Mouse (Mus musculus) heart, adult 2 months (tissue): ENCODE data around the gene Ttc3. TPM values are rescaled to one million over a fixed set of nuclear protein-coding genes. Genes with fewer than 3 reads are reported as not detected.
A peak's percentile ranks its signal among the peaks of the same experiment; 100 is the strongest.
"Not testable (repeated sequence)": the region's sequence is repeated elsewhere in the genome, so short reads cannot be mapped to it uniquely, and the experiment has no call there.

Source experiments
- DNase-seq, 2 experiments: peaks; one replicate each; pipeline ENCODE4 v3.0.0; 2021
- H3K27ac ChIP-seq: fragments of 200-600 bp; 2 replicates; pipeline ENCODE4 v1.8.1; 2022
- H3K27me3 ChIP-seq: fragments of 200-500 bp; 2 replicates; pipeline ENCODE4 v1.6.1; 2012; ENCODE audit warnings: mild to moderate bottlenecking, low read length, inconsistent platforms, mixed read lengths; ENCODE audit not compliant: control insufficient read depth, insufficient read depth
- H3K36me3 ChIP-seq: fragments of 200-500 bp; 2 replicates; pipeline ENCODE4 v1.6.1; 2012; ENCODE audit warnings: low read length, inconsistent platforms; ENCODE audit not compliant: control insufficient read depth, insufficient read depth
- H3K4me1 ChIP-seq: fragments of 200-500 bp; 2 replicates; pipeline ENCODE4 v1.6.1; 2011; ENCODE audit warnings: low read length; ENCODE audit not compliant: control insufficient read depth, insufficient read depth
- H3K4me3 ChIP-seq: fragments of 200-600 bp; 2 replicates; pipeline ENCODE4 v1.8.1; 2022
- H3K79me2 ChIP-seq: fragments of 200-500 bp; replicated peaks from 2 replicates; pipeline ENCODE4 v1.6.1; 2012; ENCODE audit warnings: mild to moderate bottlenecking, inconsistent platforms, low read length, moderate library complexity, mixed read lengths; ENCODE audit not compliant: control insufficient read depth, insufficient read depth
- H3K9ac ChIP-seq: fragments of 200-500 bp; 2 replicates; pipeline ENCODE4 v1.6.1; 2012; ENCODE audit warnings: low read depth, mild to moderate bottlenecking, control low read depth, inconsistent platforms, low read length, mixed read lengths
- CTCF ChIP-seq: fragments of 200-600 bp; IDR thresholded peaks from 2 replicates; pipeline ENCODE4 v1.8.1; 2022; ENCODE audit warnings: antibody characterized with exemption, mild to moderate bottlenecking, moderate library complexity
- EP300 ChIP-seq: fragments of 200-500 bp; IDR thresholded peaks from 2 replicates; pipeline ENCODE4 v1.6.1; 2011; ENCODE audit warnings: low read depth, low read length, control low read depth; ENCODE audit not compliant: insufficient read depth
- POLR2A ChIP-seq: fragments of 200-500 bp; IDR thresholded peaks from 2 replicates; pipeline ENCODE4 v1.6.1; 2011; ENCODE audit warnings: mild to moderate bottlenecking, low read depth, low read length, control low read depth; ENCODE audit not compliant: insufficient read depth
- WGBS: fragments of 180-500 bp; shearing (Covaris S2); methylation state at CpG from one replicate; pipeline ENCODE4 v1.1.7; 2018; 5-methylcytosine and 5-hydroxymethylcytosine counted together
- intact Hi-C: fragments of 180-260 bp; cut with DNase I; formaldehyde crosslinking; loops from one replicate; pipeline ENCODE4 v1.15.1; 2025
- polyA plus RNA-seq: library from polyadenylated mRNA; depleted of rRNA; stranded (reverse); fragments of >200 nt; gene quantifications from 2 replicates; pipeline ENCODE4 v1.2.3, GENCODE M21; 2012
- total RNA-seq, 2 experiments: library from RNA; stranded (reverse); gene quantifications; 2 replicates each; pipeline ENCODE4 v1.2.3; 2021

The Ttc3 gene
- total and polyA plus RNA-seq, 3 experiments, result 26.0 to 85.5 (median 77.6) TPM

DNA sequence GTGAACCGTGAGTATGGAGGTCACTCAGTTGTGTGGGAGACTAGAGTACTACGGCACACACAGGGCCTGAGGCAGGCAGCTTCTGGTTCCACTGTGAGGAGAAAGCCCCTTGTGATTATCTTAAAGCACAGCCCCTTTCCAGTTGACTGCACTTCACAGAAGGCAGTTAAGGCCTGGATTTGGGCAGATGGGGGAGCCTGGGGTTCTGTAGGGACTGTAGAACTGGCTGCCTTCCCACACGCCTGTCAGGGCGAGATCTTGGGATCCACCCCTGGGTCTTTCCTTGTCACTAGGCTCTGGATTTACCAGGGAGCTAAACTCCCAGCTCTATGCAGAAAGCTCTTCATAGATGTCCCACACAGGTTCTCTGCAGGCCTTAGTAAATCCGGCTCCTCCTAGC lies 40.0 kb upstream of the Ttc3 start:
- intact Hi-C loops, result no loop called here
- H3K36me3 ChIP-seq, result no peaks in the 10 kb centered on the region
- H3K4me1 ChIP-seq, result no peaks in the 10 kb centered on the region
- no peak overlapping the region for H3K27ac ChIP-seq
- H3K79me2 ChIP-seq, result no peaks in the 10 kb centered on the region
- H3K27me3 ChIP-seq, result no peaks in the 10 kb centered on the region
- 87% methylated on average over 5 of the region's 5 CpGs for WGBS
- no peak overlapping the region for H3K4me3 ChIP-seq
- H3K9ac ChIP-seq, result no peak overlapping the region
- TF ChIP-seq CTCF, result no peak
- TF ChIP-seq EP300, result no peak
- TF ChIP-seq POLR2A, result no peak
- no peak for DNase-seq

DNA sequence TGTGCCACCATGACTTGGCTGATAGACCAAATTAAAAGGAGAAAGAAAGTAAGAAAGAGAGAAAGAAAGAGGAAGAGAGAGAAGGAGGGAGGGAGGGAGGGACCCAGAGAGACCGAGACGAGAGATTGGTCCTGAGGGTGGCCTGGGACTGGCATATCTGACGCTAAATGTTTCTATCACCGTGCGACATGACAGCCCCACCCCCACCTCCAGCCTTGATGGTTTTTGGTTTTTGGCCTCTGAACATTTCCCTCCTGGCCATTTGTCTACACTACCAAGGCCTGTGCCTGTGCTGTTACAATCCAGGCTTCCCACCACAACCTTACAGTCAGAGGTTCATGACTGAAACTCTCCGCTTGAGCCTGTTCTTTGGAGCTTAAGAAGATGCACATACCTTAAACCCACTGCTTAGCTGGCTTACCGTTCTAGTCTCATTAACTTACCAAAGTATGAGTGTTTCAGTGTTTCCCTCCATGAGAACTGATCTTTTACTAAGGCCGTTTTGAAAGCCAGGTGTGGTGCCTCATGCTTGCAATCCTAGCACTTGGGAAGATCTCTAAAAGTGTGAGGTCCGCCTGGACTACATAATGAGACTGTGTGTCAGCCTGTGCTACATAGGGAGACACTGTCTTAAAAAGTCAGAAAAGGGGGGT lies 39.1 kb upstream of the Ttc3 start:
- H3K27me3 ChIP-seq, result no peaks in the 10 kb centered on the region
- WGBS, result 88% methylated on average over 9 of the region's 9 CpGs
- no peak overlapping the region for H3K4me3 ChIP-seq
- no peak for TF ChIP-seq CTCF
- no peak for TF ChIP-seq POLR2A
- TF ChIP-seq EP300, result no peak
- no peaks in the 10 kb centered on the region for H3K36me3 ChIP-seq
- no peak overlapping the region for H3K27ac ChIP-seq
- no peak overlapping the region for H3K9ac ChIP-seq
- no peak for DNase-seq
- intact Hi-C loops, result no loop called here
- no peaks in the 10 kb centered on the region for H3K4me1 ChIP-seq
- no peaks in the 10 kb centered on the region for H3K79me2 ChIP-seq

DNA sequence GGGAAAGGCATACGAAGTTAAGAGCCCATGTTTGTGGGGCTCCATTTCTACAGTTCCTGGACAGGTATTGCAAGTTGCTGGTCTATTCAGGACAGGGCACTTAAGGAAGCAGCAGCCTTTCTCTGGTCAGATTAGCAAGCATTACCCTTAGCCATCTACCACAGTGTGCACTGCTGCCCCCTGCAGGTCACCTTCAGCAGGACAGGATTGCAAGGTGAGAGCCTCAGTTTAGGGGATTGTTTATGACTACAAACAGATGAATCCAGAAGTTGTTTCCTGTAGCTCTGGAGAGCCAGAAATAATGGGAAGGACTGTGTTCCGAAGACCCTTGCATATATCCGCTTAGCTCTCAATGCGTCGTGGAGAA lies 38.5 kb upstream of the Ttc3 start:
- Histone ChIP-seq H3K36me3 (no peaks in the 10 kb centered on the region), H3K79me2 (no peaks in the 10 kb centered on the region), H3K4me1 (no peaks in the 10 kb centered on the region), H3K27me3 (no peaks in the 10 kb centered on the region), H3K9ac (no peak overlapping the region), H3K4me3 (no peak overlapping the region), H3K27ac (no peak overlapping the region)
- WGBS, result 63% methylated on average over 5 of the region's 5 CpGs
- intact Hi-C loops, result loop anchor here (1.0 kb wide), 1 partner anchor 63 kb away; no protein-coding TSS in a partner anchor
- TF ChIP-seq EP300, result peak; percentile 68; the same call in 1 of the 2 replicates
- peak; percentile 93; the same call in 1 of the 2 replicates for TF ChIP-seq CTCF
- TF ChIP-seq POLR2A, result no peak
- peak; percentile 62 to 84 for DNase-seq

DNA sequence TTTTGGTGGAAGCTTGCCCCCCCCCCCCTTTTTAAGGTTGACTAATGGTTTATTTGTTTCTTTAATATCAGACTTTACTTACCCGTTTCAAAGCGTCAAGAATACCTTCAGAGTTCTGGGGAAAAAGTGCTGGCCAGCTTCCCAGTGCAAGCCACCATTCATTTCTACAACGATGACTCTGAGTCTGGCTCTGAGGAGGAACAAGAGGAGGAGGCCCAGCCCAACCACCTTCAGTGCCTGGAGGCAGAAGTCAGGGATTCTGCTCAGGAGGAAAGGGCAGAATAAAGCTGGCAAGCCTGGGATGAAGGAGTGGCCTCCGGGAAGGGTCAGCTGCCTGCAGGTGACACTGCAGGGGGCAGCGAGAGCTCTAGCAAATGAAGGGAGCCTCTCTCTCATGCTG lies 34.8 kb upstream of the Ttc3 start:
- no peaks in the 10 kb centered on the region for H3K4me1 ChIP-seq
- intact Hi-C loops, result no loop called here
- no peaks in the 10 kb centered on the region for H3K27me3 ChIP-seq
- H3K36me3 ChIP-seq, result no peaks in the 10 kb centered on the region
- TF ChIP-seq CTCF, result no peak
- no peak for TF ChIP-seq EP300
- no peak for TF ChIP-seq POLR2A
- H3K9ac ChIP-seq, result no peak overlapping the region
- WGBS, result 54% methylated on average over 5 of the region's 5 CpGs
- no peaks in the 10 kb centered on the region for H3K79me2 ChIP-seq
- DNase-seq, result no peak
- H3K27ac ChIP-seq, result no peak overlapping the region
- no peak overlapping the region for H3K4me3 ChIP-seq

DNA sequence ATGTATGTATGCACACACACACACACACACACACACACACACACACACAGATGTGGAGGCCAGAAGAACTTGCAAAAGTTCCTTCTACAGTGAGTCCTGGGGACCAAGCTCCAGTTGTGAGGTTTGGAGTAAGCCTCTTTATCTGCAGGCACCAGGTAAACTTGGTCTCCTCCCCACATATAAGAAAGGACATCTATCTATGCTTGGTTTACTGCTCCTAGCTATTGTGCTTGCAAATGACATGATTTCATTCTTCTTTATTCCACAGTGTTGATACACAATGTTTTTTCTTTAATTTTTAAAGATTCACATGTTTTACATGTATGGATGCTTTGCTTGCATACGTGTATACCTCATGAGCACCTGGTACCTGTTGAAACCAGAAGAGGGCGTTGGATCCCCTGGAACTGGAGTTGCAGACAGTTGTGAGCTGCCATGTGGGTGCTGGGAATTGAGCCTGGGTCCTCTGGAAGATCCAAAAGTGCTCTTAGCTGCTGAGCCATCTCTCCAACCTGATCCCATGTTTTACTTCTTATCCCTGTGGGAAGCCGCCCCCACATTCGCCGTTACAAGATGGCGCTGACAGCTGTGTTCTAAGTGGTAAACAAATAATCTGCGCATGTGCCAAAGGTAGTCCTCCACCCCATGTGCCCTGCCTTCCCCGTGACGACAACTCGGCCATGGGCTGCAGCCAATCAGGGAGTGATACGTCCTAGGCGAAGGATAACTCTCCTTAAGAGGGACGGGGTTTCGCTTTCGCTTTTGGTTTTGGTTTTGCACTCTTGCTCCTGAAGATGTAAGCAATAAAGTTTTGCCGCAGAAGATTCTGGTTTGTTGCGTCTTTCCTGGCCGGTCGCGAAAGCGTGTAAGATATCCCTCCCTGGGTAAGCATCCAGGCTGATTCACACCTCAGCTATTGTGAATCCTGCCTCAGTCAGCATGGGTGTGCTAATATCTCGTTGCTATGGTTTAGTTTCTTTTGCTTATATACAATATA lies 31.0 kb upstream of the Ttc3 start:
- H3K27ac ChIP-seq, H3K4me1 ChIP-seq, H3K79me2 ChIP-seq, intact Hi-C loops, H3K36me3 ChIP-seq, H3K27me3 ChIP-seq, DNase-seq, H3K4me3 ChIP-seq, H3K9ac ChIP-seq: not testable (repeated sequence)
- WGBS, result 89% methylated on average over 22 of the region's 22 CpGs

DNA sequence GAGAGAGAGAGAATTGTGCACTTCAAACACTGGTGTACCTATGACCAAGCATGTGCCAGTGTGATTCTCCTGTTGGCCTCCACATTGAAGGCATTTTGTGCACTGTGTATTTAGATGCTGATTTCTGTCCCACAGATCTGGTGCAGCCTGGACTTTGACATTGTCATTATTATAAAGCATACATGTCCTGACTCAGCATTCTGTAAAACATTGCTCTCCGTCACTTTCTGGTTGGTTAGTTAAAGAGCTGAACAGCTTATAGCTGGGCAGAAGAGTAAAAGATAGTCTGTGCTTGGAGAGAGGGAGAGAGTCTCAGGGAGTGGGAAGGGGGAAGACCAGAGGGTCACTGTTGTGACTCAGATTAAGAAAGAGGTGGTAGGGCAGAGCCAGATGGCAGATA lies 24.7 kb upstream of the Ttc3 start:
- no peak overlapping the region for H3K27ac ChIP-seq
- no peaks in the 10 kb centered on the region for H3K27me3 ChIP-seq
- no peaks in the 10 kb centered on the region for H3K79me2 ChIP-seq
- no peak for DNase-seq
- H3K9ac ChIP-seq, result no peak overlapping the region
- WGBS, result 94% methylated on average over 1 of the region's 1 CpGs
- intact Hi-C loops, result no loop called here
- H3K4me3 ChIP-seq, result no peak overlapping the region
- H3K4me1 ChIP-seq, result no peaks in the 10 kb centered on the region
- no peaks in the 10 kb centered on the region for H3K36me3 ChIP-seq
- TF ChIP-seq CTCF (no peak), EP300 (no peak), POLR2A (no peak)
